Mouse (Mus musculus) forebrain, embryonic 15.5 days (tissue): Measurements from ENCODE around the gene Prrt4. TPM values are rescaled to one million over a fixed set of nuclear protein-coding genes. Genes with fewer than 3 reads are reported as not detected.
A peak's percentile ranks its signal among the peaks of the same experiment; 100 is the strongest.
"Not testable (repeated sequence)": the region's sequence is repeated elsewhere in the genome, so short reads cannot be mapped to it uniquely, and the experiment has no call there.

Experiments
- ATAC-seq: fragments of 200-750 bp; cut with Nextera tagmentation; replicated peaks from 2 replicates; pipeline ENCODE4 v1.8.0; 2017; ENCODE audit warnings: mild to moderate bottlenecking, moderate TSS enrichment, moderate library complexity
- H3K27ac ChIP-seq: fragments of 300-500 bp; sonication (generic); replicated peaks from 2 replicates; pipeline ENCODE4 v1.5.1; 2015; ENCODE audit warnings: mild to moderate bottlenecking, inconsistent platforms
- H3K27me3 ChIP-seq: fragments of 300-500 bp; sonication (generic); 2 replicates; pipeline ENCODE4 v1.6.1; 2015; ENCODE audit warnings: inconsistent platforms
- H3K36me3 ChIP-seq: fragments of 300-500 bp; sonication (generic); 2 replicates; pipeline ENCODE4 v1.6.1; 2015; ENCODE audit warnings: mild to moderate bottlenecking, inconsistent platforms
- H3K4me1 ChIP-seq: fragments of 300-500 bp; sonication (generic); 2 replicates; pipeline ENCODE4 v1.6.1; 2015; ENCODE audit warnings: inconsistent platforms
- H3K4me2 ChIP-seq: fragments of 300-500 bp; sonication (generic); replicated peaks from 2 replicates; pipeline ENCODE4 v1.6.1; 2015; ENCODE audit warnings: mild to moderate bottlenecking, inconsistent platforms
- H3K4me3 ChIP-seq: fragments of 300-500 bp; sonication (generic); 2 replicates; pipeline ENCODE4 v1.5.1; 2015; ENCODE audit warnings: mild to moderate bottlenecking, inconsistent platforms
- H3K9ac ChIP-seq: fragments of 300-500 bp; sonication (generic); replicated peaks from 2 replicates; pipeline ENCODE4 v1.6.1; 2015; ENCODE audit warnings: mild to moderate bottlenecking, inconsistent platforms
- H3K9me3 ChIP-seq: fragments of 300-500 bp; sonication (generic); 2 replicates; pipeline ENCODE4 v1.6.1; 2016; ENCODE audit warnings: inconsistent platforms
- WGBS: fragments of 180-500 bp; shearing (Covaris S2); methylation state at CpG from one replicate; pipeline ENCODE4 v1.1.7; 2015; ENCODE audit warnings: mixed read lengths; 5-methylcytosine and 5-hydroxymethylcytosine counted together
- polyA plus RNA-seq: library from polyadenylated mRNA; unstranded; fragments of >200 nt; fragmentation: Nextera tagmentation; extraction: Ambion mirVana; gene quantifications from 2 replicates; pipeline ENCODE4 v1.2.1, GENCODE M21; 2015

Gene Prrt4
- polyA plus RNA-seq, 1 experiment from 2014 or later, result 4.7 TPM

- Histone ChIP-seq H3K9me3 (no peaks in the 10 kb centered on the region), H3K4me1 (peaks cover 27% of the 10 kb centered on the region), H3K36me3 (no peaks in the 10 kb centered on the region), H3K9ac (no peak overlapping the region), H3K27me3 (peaks cover 32% of the 10 kb centered on the region), H3K4me2 (no peak overlapping the region), H3K27ac (no peak overlapping the region), H3K4me3 (no peak overlapping the region)
- ATAC-seq, result no peak
- 13% methylated on average over 1 of the region's 1 CpGs for WGBS
Observed at GRCm38 (mm10) chr6:29166196-29166595, 13.2 kb downstream of the Prrt4 start.

DNA sequence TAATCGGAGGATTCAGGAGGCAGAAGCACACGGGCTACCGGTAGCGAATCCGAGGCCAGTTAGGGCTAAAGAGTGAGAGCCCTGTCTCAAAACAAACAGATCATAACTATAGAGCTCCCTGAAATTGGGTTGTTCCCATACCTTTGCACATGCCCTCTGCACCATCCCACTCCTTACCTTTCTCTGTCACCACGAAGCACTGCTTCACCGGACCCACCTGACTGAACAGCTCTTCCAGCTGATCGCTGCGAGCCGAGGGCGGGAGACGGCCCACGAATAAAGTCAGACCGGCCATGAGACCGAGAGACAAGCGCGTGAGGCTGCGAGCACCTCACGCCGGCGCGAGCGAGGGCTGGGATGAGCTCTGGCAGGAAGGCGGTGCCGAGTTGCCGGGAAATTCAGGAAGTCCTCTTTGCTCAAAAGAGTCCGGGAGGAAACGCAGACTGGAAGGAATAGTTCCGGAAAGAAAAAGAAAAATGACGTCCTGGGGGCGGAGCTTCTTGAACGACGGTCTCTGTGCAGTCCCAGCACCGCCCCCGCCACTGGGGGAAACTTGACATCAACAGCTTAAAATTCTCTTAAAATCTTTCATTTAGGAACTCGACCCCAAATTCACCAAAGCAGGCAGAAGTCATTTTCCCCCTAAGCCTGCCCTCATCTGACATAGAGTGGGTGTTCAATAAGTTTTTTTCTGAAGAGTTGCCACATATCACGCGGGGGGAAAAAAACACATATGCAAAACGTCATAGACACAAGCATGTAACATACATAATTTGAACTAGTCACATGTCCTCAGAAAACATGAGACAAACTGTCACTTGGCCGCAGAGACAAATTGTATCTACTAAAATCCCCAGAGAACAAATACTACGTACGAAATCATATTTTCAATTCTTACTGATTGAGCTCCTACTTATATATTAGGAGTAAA lies 14.8 kb downstream of the Prrt4 start, which contains the start of gene Rbm28:
TSS of gene Rbm28 (minus strand) at position 693 of the 931 bp plus-strand sequence.
- no peak within 1 kb of the TSS for H3K27ac ChIP-seq
- 8% methylated on average over 42 of the region's 42 CpGs for WGBS

DNA sequence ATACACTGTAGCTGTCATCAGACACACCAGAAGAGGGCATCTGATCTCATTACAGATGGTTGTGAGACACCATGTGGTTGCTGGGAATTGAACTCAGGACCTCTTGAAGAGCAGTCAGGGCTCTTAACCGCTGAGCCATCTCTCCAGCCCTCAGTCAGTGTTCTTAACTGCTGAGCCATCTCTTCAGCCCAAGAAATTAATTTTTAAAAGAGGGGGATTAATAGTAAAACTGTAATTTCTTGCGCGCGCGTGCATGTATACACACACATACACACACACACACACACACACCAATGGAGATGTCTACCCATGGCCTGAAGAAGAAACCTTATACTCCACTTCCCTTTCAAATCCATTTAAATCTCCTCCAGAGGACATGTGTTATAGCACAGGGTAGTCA lies 18.1 kb downstream of the Prrt4 start:
- not testable (repeated sequence) for H3K9me3 ChIP-seq, ATAC-seq, H3K4me2 ChIP-seq, H3K9ac ChIP-seq, H3K27me3 ChIP-seq, H3K27ac ChIP-seq, H3K4me3 ChIP-seq
- H3K36me3 ChIP-seq, result peaks cover 40% of the 10 kb centered on the region
- WGBS, result 97% methylated on average over 5 of the region's 5 CpGs
- H3K4me1 ChIP-seq, result peaks cover 12% of the 10 kb centered on the region

More for the DNA sequence above, 14.8 kb downstream of the Prrt4 start, which contains the start of gene Rbm28:
- peak; percentile 88 for ATAC-seq
- peaks cover 7% of the 10 kb centered on the region for H3K36me3 ChIP-seq
- peaks cover 21% of the 10 kb centered on the region for H3K27me3 ChIP-seq
- peak within 1 kb of the TSS; percentile 81 for H3K4me3 ChIP-seq
- peak within 1 kb of the TSS; percentile 69 for H3K9ac ChIP-seq
- H3K4me2 ChIP-seq, result peak within 1 kb of the TSS; percentile 86
- H3K9me3 ChIP-seq, result no peaks in the 10 kb centered on the region
- peaks cover 14% of the 10 kb centered on the region for H3K4me1 ChIP-seq

DNA sequence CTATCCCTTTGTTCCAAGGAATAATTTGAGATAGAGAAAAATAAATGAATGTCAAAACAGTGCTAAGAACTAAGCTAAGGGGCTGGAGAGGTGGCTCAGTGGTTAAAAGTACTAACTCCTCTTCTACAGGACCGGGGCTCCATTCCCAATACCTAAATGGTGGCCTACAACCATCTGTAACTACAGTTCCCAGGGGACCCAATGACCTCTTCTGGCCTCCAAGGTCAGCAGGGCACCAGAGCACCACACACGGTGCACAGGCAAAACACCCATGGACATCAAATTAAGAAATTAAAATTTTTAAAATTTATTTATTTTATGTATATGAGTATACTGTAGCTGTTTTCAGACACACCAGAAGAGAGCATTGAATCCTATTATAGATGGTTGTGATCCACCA lies 18.6 kb downstream of the Prrt4 start:
- Histone ChIP-seq H3K27ac (no peak overlapping the region), H3K9me3 (no peaks in the 10 kb centered on the region), H3K27me3 (no peaks in the 10 kb centered on the region; the same call in 1 of the 2 replicates), H3K4me1 (peaks cover 11% of the 10 kb centered on the region), H3K4me3 (no peak overlapping the region), H3K9ac (no peak overlapping the region), H3K36me3 (peaks cover 45% of the 10 kb centered on the region), H3K4me2 (no peak overlapping the region)
- 95% methylated on average over 2 of the region's 2 CpGs for WGBS
- no peak for ATAC-seq

DNA sequence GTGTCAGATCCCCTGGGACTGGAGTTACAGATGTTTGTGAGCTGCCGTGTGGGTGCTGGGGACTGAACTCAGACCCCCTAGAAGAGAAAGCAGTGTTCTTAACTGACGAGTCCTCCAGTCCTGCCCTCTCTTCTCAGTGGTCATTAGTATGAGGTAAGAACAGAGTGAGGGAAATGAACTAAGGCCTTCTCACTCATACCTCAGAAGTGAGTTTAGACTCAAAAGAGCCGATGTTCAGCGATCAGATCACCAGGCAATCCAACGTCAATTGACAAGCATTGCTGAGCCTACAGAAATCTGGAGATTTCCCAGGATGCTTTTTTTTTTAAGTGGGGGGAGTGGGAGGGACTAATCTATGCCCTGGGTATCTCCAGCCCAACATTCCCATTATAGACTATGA lies 23.1 kb downstream of the Prrt4 start:
- 93% methylated on average over 5 of the region's 5 CpGs for WGBS
- Histone ChIP-seq H3K4me2 (no peak overlapping the region), H3K27ac (no peak overlapping the region), H3K9me3 (no peaks in the 10 kb centered on the region), H3K4me1 (no peaks in the 10 kb centered on the region), H3K27me3 (no peaks in the 10 kb centered on the region), H3K36me3 (peaks cover 80% of the 10 kb centered on the region), H3K4me3 (no peak overlapping the region), H3K9ac (no peak overlapping the region)
- ATAC-seq, result no peak

- no peaks in the 10 kb centered on the region for H3K27me3 ChIP-seq
- no peak for ATAC-seq
- H3K4me3 ChIP-seq, result no peak overlapping the region
- H3K9me3 ChIP-seq, result no peaks in the 10 kb centered on the region
- no peak overlapping the region for H3K4me2 ChIP-seq
- no peak overlapping the region for H3K9ac ChIP-seq
- peaks cover 37% of the 10 kb centered on the region for H3K36me3 ChIP-seq
- WGBS, result 87% methylated on average over 1 of the region's 1 CpGs
- H3K27ac ChIP-seq, result no peak overlapping the region
- H3K4me1 ChIP-seq, result no peaks in the 10 kb centered on the region
Observed at GRCm38 (mm10) chr6:29150001-29150400, 29.4 kb downstream of the Prrt4 start.

GRCm38 (mm10) chr6:29147407-29148010 lies 31.9 kb downstream of the Prrt4 start:
- Histone ChIP-seq H3K36me3 (peaks cover 18% of the 10 kb centered on the region), H3K9me3 (no peaks in the 10 kb centered on the region), H3K27me3 (no peaks in the 10 kb centered on the region), H3K4me3 (no peak overlapping the region), H3K9ac (no peak overlapping the region), H3K4me1 (no peaks in the 10 kb centered on the region), H3K27ac (no peak overlapping the region), H3K4me2 (no peak overlapping the region)
- 84% methylated on average over 5 of the region's 5 CpGs for WGBS
- ATAC-seq, result no peak

DNA sequence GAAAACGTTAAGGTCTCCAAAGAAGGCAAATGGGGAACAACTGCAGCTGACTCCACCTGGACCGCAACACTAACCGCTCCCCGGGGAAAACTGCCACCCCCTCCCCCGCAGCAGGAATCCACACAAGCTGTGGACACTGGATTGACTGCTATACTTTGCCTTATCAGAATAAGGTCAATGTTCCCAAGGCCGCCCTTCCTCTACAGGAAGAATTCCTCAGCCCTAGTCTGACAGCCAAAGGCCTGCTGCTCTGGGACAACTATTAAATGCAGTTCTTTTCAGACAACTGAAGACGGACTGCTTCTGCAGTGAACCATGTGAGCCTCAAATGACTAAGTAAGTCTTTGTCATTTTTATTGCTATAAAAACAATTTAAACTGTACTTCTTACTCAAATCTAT lies 32.7 kb downstream of the Prrt4 start:
- H3K4me1 ChIP-seq, result no peaks in the 10 kb centered on the region
- WGBS, result 89% methylated on average over 7 of the region's 7 CpGs
- no peak overlapping the region for H3K4me2 ChIP-seq
- H3K4me3 ChIP-seq, result no peak overlapping the region
- H3K27ac ChIP-seq, result no peak overlapping the region
- no peaks in the 10 kb centered on the region for H3K27me3 ChIP-seq
- H3K9ac ChIP-seq, result no peak overlapping the region
- no peaks in the 10 kb centered on the region for H3K9me3 ChIP-seq
- no peak for ATAC-seq
- peaks cover 13% of the 10 kb centered on the region for H3K36me3 ChIP-seq

- peaks cover 18% of the 10 kb centered on the region for H3K36me3 ChIP-seq
- 76% methylated on average over 12 of the region's 12 CpGs for WGBS
- no peak overlapping the region for H3K27ac ChIP-seq
- H3K4me2 ChIP-seq, result no peak overlapping the region
- H3K4me1 ChIP-seq, result no peaks in the 10 kb centered on the region
- no peaks in the 10 kb centered on the region for H3K27me3 ChIP-seq
- H3K9ac ChIP-seq, result no peak overlapping the region
- H3K9me3 ChIP-seq, result no peaks in the 10 kb centered on the region
- no peak overlapping the region for H3K4me3 ChIP-seq
- ATAC-seq, result no peak
Observed at GRCm38 (mm10) chr6:29145456-29146307, 33.7 kb downstream of the Prrt4 start.

GRCm38 (mm10) chr6:29144971-29145370 lies 34.4 kb downstream of the Prrt4 start:
- peaks cover 20% of the 10 kb centered on the region for H3K36me3 ChIP-seq
- no peaks in the 10 kb centered on the region for H3K9me3 ChIP-seq
- H3K27me3 ChIP-seq, result no peaks in the 10 kb centered on the region
- no peaks in the 10 kb centered on the region for H3K4me1 ChIP-seq
- no peak overlapping the region for H3K9ac ChIP-seq
- ATAC-seq, result no peak
- 90% methylated on average over 3 of the region's 3 CpGs for WGBS
- H3K4me2 ChIP-seq, result no peak overlapping the region
- H3K4me3 ChIP-seq, result no peak overlapping the region
- H3K27ac ChIP-seq, result no peak overlapping the region

- Histone ChIP-seq H3K9ac (no peak overlapping the region), H3K4me1 (no peaks in the 10 kb centered on the region), H3K9me3 (no peaks in the 10 kb centered on the region), H3K27ac (no peak overlapping the region), H3K27me3 (no peaks in the 10 kb centered on the region), H3K36me3 (peaks cover 16% of the 10 kb centered on the region), H3K4me3 (no peak overlapping the region), H3K4me2 (no peak overlapping the region)
- ATAC-seq, result peak; percentile 63; the same call in 1 of the 2 replicates
- 39% methylated on average over 5 of the region's 5 CpGs for WGBS
Observed at GRCm38 (mm10) chr6:29143608-29144007, 35.8 kb downstream of the Prrt4 start.

- 97% methylated on average over 9 of the region's 9 CpGs for WGBS
- ATAC-seq, result no peak
- H3K9ac ChIP-seq, result no peak overlapping the region
- H3K4me2 ChIP-seq, result no peak overlapping the region
- H3K36me3 ChIP-seq, result peaks cover 56% of the 10 kb centered on the region
- H3K27me3 ChIP-seq, result no peaks in the 10 kb centered on the region
- no peaks in the 10 kb centered on the region for H3K9me3 ChIP-seq
- no peaks in the 10 kb centered on the region for H3K4me1 ChIP-seq
- H3K27ac ChIP-seq, result no peak overlapping the region
- no peak overlapping the region for H3K4me3 ChIP-seq
Observed at GRCm38 (mm10) chr6:29137441-29137840, 41.9 kb downstream of the Prrt4 start.
